Mouse (Mus musculus): ENCODE measurements around the gene F11r. TPM values are rescaled to one million over a fixed set of nuclear protein-coding genes. Genes with fewer than 3 reads are reported as not detected.

F11r gene
- polyA plus RNA-seq, 1 experiment, result 94.2 TPM

- H3K9me3 ChIP-seq, result peaks cover 7% of the 10 kb centered on the region
- peaks cover 73% of the 10 kb centered on the region for H3K4me1 ChIP-seq
- no peaks in the 10 kb centered on the region for H3K27me3 ChIP-seq (replicated peaks)
- H3K4me3 ChIP-seq (replicated peaks), result peak overlapping the region; percentile 44
- TF ChIP-seq FLI1 (IDR thresholded peaks at IDR 0.05; ENCODE audit: low read length) (no peak), GATA1 (IDR thresholded peaks at IDR 0.05; ENCODE audit: borderline replicate concordance, low read length) (no peak)
- peaks cover 76% of the 10 kb centered on the region for H3K36me3 ChIP-seq (replicated peaks; ENCODE audit: low read length)
Observed at GRCm38 (mm10) chr1:171447692-171448091, 10.4 kb downstream of the F11r start.

GRCm38 (mm10) chr1:171450062-171450461 lies 12.7 kb downstream of the F11r start:
- H3K4me3 ChIP-seq (replicated peaks), result no peak overlapping the region
- H3K9me3 ChIP-seq, result peaks cover 3% of the 10 kb centered on the region; the same call in 1 of the 2 replicates
- H3K36me3 ChIP-seq (replicated peaks; ENCODE audit: low read length), result peaks cover 74% of the 10 kb centered on the region
- TF ChIP-seq GATA1 (IDR thresholded peaks at IDR 0.05; ENCODE audit: borderline replicate concordance, low read length) (no peak), FLI1 (IDR thresholded peaks at IDR 0.05; ENCODE audit: low read length) (no peak)
- H3K4me1 ChIP-seq, result peaks cover 74% of the 10 kb centered on the region
- no peaks in the 10 kb centered on the region for H3K27me3 ChIP-seq (replicated peaks)

- Histone ChIP-seq H3K36me3 (replicated peaks; ENCODE audit: low read length) (peaks cover 69% of the 10 kb centered on the region), H3K9me3 (no peaks in the 10 kb centered on the region), H3K27me3 (replicated peaks) (no peaks in the 10 kb centered on the region), H3K4me1 (peaks cover 71% of the 10 kb centered on the region), H3K4me3 (replicated peaks) (no peak overlapping the region)
- TF ChIP-seq GATA1 (IDR thresholded peaks at IDR 0.05; ENCODE audit: borderline replicate concordance, low read length) (no peak), FLI1 (IDR thresholded peaks at IDR 0.05; ENCODE audit: low read length) (no peak)
Observed at GRCm38 (mm10) chr1:171451001-171451400, 13.7 kb downstream of the F11r start.

GRCm38 (mm10) chr1:171452522-171452921 lies 15.2 kb downstream of the F11r start:
- Histone ChIP-seq H3K4me3 (replicated peaks) (no peak overlapping the region), H3K27me3 (replicated peaks) (no peaks in the 10 kb centered on the region), H3K4me1 (peaks cover 67% of the 10 kb centered on the region), H3K9me3 (no peaks in the 10 kb centered on the region), H3K36me3 (replicated peaks; ENCODE audit: low read length) (peaks cover 74% of the 10 kb centered on the region)
- no peak for TF ChIP-seq FLI1 (IDR thresholded peaks at IDR 0.05; ENCODE audit: low read length)

- Histone ChIP-seq H3K4me1 (peaks cover 63% of the 10 kb centered on the region), H3K36me3 (replicated peaks; ENCODE audit: low read length) (peaks cover 72% of the 10 kb centered on the region)
- TF ChIP-seq FLI1 (IDR thresholded peaks at IDR 0.05; ENCODE audit: low read length), result no peak
- no peak for TF ChIP-seq GATA1 (IDR thresholded peaks at IDR 0.05; ENCODE audit: borderline replicate concordance, low read length)
Observed at GRCm38 (mm10) chr1:171452923-171453322, 15.6 kb downstream of the F11r start.

GRCm38 (mm10) chr1:171454926-171455325 lies 17.6 kb downstream of the F11r start:
- no peaks in the 10 kb centered on the region for H3K9me3 ChIP-seq
- H3K27me3 ChIP-seq (replicated peaks), result no peaks in the 10 kb centered on the region
- TF ChIP-seq GATA1 (IDR thresholded peaks at IDR 0.05; ENCODE audit: borderline replicate concordance, low read length) (no peak), FLI1 (IDR thresholded peaks at IDR 0.05; ENCODE audit: low read length) (no peak)
- H3K36me3 ChIP-seq (replicated peaks; ENCODE audit: low read length), result peaks cover 69% of the 10 kb centered on the region
- peaks cover 64% of the 10 kb centered on the region for H3K4me1 ChIP-seq
- no peak overlapping the region for H3K4me3 ChIP-seq (replicated peaks)

More at GRCm38 (mm10) chr1:171452923-171453322, 15.6 kb downstream of the F11r start:
- no peaks in the 10 kb centered on the region for H3K9me3 ChIP-seq
- H3K27me3 ChIP-seq (replicated peaks), result no peaks in the 10 kb centered on the region
- no peak overlapping the region for H3K4me3 ChIP-seq (replicated peaks)

- peaks cover 65% of the 10 kb centered on the region for H3K4me1 ChIP-seq
Observed at GRCm38 (mm10) chr1:171457568-171457967, 20.2 kb downstream of the F11r start.

GRCm38 (mm10) chr1:171459791-171460190 lies 22.5 kb downstream of the F11r start:
- Histone ChIP-seq H3K36me3 (replicated peaks; ENCODE audit: low read length) (peaks cover 78% of the 10 kb centered on the region), H3K4me1 (peaks cover 51% of the 10 kb centered on the region), H3K9me3 (no peaks in the 10 kb centered on the region), H3K27me3 (replicated peaks) (no peaks in the 10 kb centered on the region), H3K4me3 (replicated peaks) (no peak overlapping the region)
- no peak for TF ChIP-seq GATA1 (IDR thresholded peaks at IDR 0.05; ENCODE audit: borderline replicate concordance, low read length)
- TF ChIP-seq FLI1 (IDR thresholded peaks at IDR 0.05; ENCODE audit: low read length), result no peak

More at GRCm38 (mm10) chr1:171457568-171457967, 20.2 kb downstream of the F11r start:
- Histone ChIP-seq H3K27me3 (replicated peaks) (no peaks in the 10 kb centered on the region), H3K4me3 (replicated peaks) (no peak overlapping the region), H3K36me3 (replicated peaks; ENCODE audit: low read length) (peaks cover 75% of the 10 kb centered on the region), H3K9me3 (no peaks in the 10 kb centered on the region)
- TF ChIP-seq GATA1 (IDR thresholded peaks at IDR 0.05; ENCODE audit: borderline replicate concordance, low read length), result no peak
- TF ChIP-seq FLI1 (IDR thresholded peaks at IDR 0.05; ENCODE audit: low read length), result no peak

GRCm38 (mm10) chr1:171460551-171461503 lies 23.5 kb downstream of the F11r start:
- peak overlapping the region; percentile 12 for H3K4me3 ChIP-seq (replicated peaks)
- TF ChIP-seq FLI1 (IDR thresholded peaks at IDR 0.05; ENCODE audit: low read length) (no peak), GATA1 (IDR thresholded peaks at IDR 0.05; ENCODE audit: borderline replicate concordance, low read length) (no peak)
- H3K9me3 ChIP-seq, result no peaks in the 10 kb centered on the region
- peaks cover 78% of the 10 kb centered on the region for H3K36me3 ChIP-seq (replicated peaks; ENCODE audit: low read length)
- peaks cover 53% of the 10 kb centered on the region for H3K4me1 ChIP-seq
- H3K27me3 ChIP-seq (replicated peaks), result no peaks in the 10 kb centered on the region

GRCm38 (mm10) chr1:171463133-171463532 lies 25.8 kb downstream of the F11r start:
- H3K36me3 ChIP-seq (replicated peaks; ENCODE audit: low read length), result peaks cover 64% of the 10 kb centered on the region
- peaks cover 41% of the 10 kb centered on the region for H3K4me1 ChIP-seq
- H3K9me3 ChIP-seq, result no peaks in the 10 kb centered on the region
- TF ChIP-seq GATA1 (IDR thresholded peaks at IDR 0.05; ENCODE audit: borderline replicate concordance, low read length) (no peak), FLI1 (IDR thresholded peaks at IDR 0.05; ENCODE audit: low read length) (no peak)
- H3K4me3 ChIP-seq (replicated peaks), result no peak overlapping the region
- H3K27me3 ChIP-seq (replicated peaks), result no peaks in the 10 kb centered on the region
